Mouse (Mus musculus): Measurements from ENCODE around the gene Tatdn2. TPM values are rescaled to one million over a fixed set of nuclear protein-coding genes. Genes with fewer than 3 reads are reported as not detected.

Gene Tatdn2
- polyA plus RNA-seq, 1 experiment from 2014 or later: 0.52 TPM

DNA sequence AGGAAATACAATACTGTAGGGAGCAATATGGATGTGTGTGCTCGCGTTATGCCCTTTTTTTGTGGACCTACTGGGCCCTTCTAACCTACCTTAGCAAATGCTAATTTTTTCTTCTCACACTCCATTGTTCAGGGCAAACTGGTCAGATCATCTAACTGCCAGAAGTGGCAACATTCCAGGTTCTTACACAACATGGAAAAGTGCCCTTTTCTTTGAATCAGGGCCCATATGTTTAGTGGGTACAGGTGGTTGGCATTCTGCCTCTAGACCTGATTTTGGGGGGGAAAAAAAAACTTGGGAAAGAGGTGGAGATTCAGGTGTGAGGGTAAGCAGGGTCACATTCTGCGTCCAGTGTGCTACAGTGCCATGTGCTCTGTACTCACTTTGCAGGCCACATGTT is 20.7 kb downstream of the Tatdn2 start:
- H3K9me3 ChIP-seq: no peaks in the 10 kb centered on the region
- WGBS: 92% methylated on average over 3 of the region's 3 CpGs
- H3K4me2 ChIP-seq: no peak overlapping the region
- no peak for ATAC-seq (ENCODE audit: extremely low read depth, insufficient number of reproducible peaks, low FRiP score, low TSS enrichment)
- H3K9ac ChIP-seq: no peak overlapping the region
- H3K4me3 ChIP-seq: no peak overlapping the region
- H3K27me3 ChIP-seq (replicated peaks): no peaks in the 10 kb centered on the region
- no peak overlapping the region for H3K27ac ChIP-seq (replicated peaks)
- no peaks in the 10 kb centered on the region for H3K4me1 ChIP-seq
- H3K36me3 ChIP-seq: peaks cover 96% of the 10 kb centered on the region

DNA sequence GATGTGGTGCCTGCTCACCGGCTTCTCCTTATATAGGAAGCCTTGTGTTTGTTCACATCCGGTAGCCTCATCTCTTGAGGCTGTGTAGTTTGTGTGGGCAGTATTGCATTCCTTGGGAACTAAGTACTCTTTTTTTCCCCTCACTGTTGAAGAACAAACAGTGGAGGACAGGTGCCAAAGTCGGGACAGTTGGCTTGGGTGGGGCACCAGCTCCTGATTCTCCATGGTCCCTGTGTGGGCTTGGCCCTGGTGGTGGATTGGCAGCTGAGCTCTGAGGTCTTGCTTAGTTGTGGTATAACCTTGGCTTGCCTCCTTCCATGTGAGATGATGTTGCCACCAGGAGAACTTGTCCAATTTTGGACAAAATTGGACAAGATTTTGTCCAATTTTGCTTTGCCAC is 23.0 kb downstream of the Tatdn2 start, which contains the start of gene Ghrl:
Ghrl (minus strand) TSS at position 3 of the 400 bp plus-strand sequence.
- peaks cover 96% of the 10 kb centered on the region for H3K36me3 ChIP-seq
- H3K27ac ChIP-seq (replicated peaks): no peak within 1 kb of the TSS
- no peak within 1 kb of the TSS for H3K9ac ChIP-seq
- H3K27me3 ChIP-seq (replicated peaks): no peaks in the 10 kb centered on the region
- no peaks in the 10 kb centered on the region for H3K9me3 ChIP-seq
- no peak within 1 kb of the TSS for H3K4me2 ChIP-seq
- no peaks in the 10 kb centered on the region for H3K4me1 ChIP-seq
- no peak for ATAC-seq (ENCODE audit: extremely low read depth, insufficient number of reproducible peaks, low FRiP score, low TSS enrichment)
- H3K4me3 ChIP-seq: no peak within 1 kb of the TSS
- 90% methylated on average over 3 of the region's 3 CpGs for WGBS

DNA sequence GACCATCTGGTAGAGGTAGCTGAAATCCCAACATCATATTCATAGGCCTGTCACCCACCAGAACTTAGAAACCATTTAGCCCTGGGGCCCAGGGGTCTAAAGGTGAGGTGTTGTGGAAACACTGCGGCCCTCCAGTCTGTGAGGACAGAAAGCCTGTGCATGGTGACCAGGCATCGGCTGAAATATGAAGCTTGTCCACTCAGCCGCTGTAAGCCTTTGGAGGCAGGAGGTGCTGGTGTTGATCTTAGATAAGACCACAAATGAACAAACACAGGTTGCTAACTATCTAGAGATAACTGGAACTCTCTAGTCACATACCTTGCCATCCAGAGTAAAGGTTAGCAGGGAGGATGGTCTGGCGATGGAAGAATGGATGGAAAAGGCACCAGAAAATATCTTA is 24.2 kb downstream of the Tatdn2 start:
- no peak overlapping the region for H3K9ac ChIP-seq
- H3K4me2 ChIP-seq: no peak overlapping the region
- H3K27me3 ChIP-seq (replicated peaks): no peaks in the 10 kb centered on the region
- no peak for ATAC-seq (ENCODE audit: extremely low read depth, insufficient number of reproducible peaks, low FRiP score, low TSS enrichment)
- H3K4me1 ChIP-seq: no peaks in the 10 kb centered on the region
- no peak overlapping the region for H3K27ac ChIP-seq (replicated peaks)
- peaks cover 96% of the 10 kb centered on the region for H3K36me3 ChIP-seq
- WGBS: 83% methylated on average over 4 of the region's 4 CpGs
- H3K9me3 ChIP-seq: no peaks in the 10 kb centered on the region
- no peak overlapping the region for H3K4me3 ChIP-seq

- no peaks in the 10 kb centered on the region for H3K27me3 ChIP-seq (replicated peaks)
- H3K4me1 ChIP-seq: no peaks in the 10 kb centered on the region
- no peak for ATAC-seq (ENCODE audit: extremely low read depth, insufficient number of reproducible peaks, low FRiP score, low TSS enrichment)
- no peak overlapping the region for H3K9ac ChIP-seq
- no peak overlapping the region for H3K4me3 ChIP-seq
- peaks cover 99% of the 10 kb centered on the region for H3K36me3 ChIP-seq
- H3K9me3 ChIP-seq: no peaks in the 10 kb centered on the region
- 83% methylated on average over 7 of the region's 7 CpGs for WGBS
- H3K27ac ChIP-seq (replicated peaks): no peak overlapping the region
- H3K4me2 ChIP-seq: no peak overlapping the region
Measured at GRCm38 (mm10) chr6:113728181-113728580, 31.3 kb downstream of the Tatdn2 start.

DNA sequence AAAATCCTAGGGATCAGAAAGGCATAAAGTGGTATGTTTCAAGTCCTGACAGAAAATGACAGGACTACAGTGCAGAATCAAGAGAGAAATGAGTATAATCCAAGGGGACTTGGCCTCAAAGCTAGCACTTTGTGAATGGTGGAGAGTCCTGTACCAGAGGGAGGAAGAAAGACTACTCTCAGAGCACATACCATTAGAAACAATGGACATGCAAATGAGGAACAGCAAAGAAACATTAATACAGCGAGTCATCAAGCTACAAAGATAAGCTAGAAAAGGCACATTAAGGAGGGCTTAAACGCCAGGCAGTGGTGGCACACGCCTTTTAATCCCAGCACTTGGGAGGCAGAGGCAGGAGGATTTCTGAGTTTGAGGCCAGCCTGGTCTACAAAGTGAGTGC is 34.4 kb downstream of the Tatdn2 start:
- Histone ChIP-seq H3K27ac (replicated peaks) (no peak overlapping the region), H3K36me3 (peaks cover 99% of the 10 kb centered on the region), H3K9ac (no peak overlapping the region), H3K4me1 (no peaks in the 10 kb centered on the region), H3K9me3 (no peaks in the 10 kb centered on the region), H3K27me3 (replicated peaks) (no peaks in the 10 kb centered on the region), H3K4me2 (no peak overlapping the region), H3K4me3 (no peak overlapping the region)
- 85% methylated on average over 3 of the region's 3 CpGs for WGBS
- ATAC-seq (ENCODE audit: extremely low read depth, insufficient number of reproducible peaks, low FRiP score, low TSS enrichment): no peak

DNA sequence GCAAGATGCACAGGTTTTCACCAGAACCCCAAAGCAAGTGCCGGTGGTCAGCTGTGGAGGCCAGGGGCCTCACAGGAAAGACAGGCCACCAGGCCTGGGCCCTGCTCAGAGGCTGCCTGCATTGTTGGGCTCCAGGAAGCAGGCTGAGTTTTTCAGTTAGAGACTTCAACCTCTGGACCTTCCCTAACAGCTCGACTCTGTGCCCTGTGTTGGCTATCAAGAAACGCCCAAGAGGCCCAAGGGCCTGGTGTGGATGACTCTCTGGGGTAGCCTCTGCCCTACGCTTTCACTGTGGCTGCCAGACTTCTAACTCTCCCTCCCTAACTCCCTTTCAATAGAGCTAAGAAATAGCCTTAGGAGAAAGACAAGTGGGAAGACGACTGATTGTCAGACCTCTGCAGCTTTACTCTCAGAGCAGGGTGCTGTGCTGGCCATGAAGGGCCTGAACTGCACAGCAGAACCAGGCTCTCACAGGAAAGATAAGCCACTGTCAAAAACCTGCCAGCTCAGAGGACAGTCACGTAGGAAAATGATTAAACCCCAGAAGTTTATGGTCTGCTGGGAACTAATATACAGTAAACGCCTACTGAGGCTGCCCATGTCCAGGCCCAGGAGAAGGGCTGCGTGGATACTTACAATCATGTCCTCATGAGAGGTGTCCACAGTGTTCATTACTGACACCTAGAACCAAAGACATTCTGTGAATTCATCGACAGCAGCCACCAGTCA is 40.6 kb downstream of the Tatdn2 start:
- H3K4me1 ChIP-seq: peaks cover 13% of the 10 kb centered on the region
- no peak for ATAC-seq (ENCODE audit: extremely low read depth, insufficient number of reproducible peaks, low FRiP score, low TSS enrichment)
- H3K27ac ChIP-seq (replicated peaks): no peak overlapping the region
- H3K36me3 ChIP-seq: peaks cover 59% of the 10 kb centered on the region
- no peak overlapping the region for H3K4me3 ChIP-seq
- WGBS: 82% methylated on average over 9 of the region's 9 CpGs
- H3K9ac ChIP-seq: no peak overlapping the region
- no peaks in the 10 kb centered on the region for H3K9me3 ChIP-seq
- no peak overlapping the region for H3K4me2 ChIP-seq
- no peaks in the 10 kb centered on the region for H3K27me3 ChIP-seq (replicated peaks)

DNA sequence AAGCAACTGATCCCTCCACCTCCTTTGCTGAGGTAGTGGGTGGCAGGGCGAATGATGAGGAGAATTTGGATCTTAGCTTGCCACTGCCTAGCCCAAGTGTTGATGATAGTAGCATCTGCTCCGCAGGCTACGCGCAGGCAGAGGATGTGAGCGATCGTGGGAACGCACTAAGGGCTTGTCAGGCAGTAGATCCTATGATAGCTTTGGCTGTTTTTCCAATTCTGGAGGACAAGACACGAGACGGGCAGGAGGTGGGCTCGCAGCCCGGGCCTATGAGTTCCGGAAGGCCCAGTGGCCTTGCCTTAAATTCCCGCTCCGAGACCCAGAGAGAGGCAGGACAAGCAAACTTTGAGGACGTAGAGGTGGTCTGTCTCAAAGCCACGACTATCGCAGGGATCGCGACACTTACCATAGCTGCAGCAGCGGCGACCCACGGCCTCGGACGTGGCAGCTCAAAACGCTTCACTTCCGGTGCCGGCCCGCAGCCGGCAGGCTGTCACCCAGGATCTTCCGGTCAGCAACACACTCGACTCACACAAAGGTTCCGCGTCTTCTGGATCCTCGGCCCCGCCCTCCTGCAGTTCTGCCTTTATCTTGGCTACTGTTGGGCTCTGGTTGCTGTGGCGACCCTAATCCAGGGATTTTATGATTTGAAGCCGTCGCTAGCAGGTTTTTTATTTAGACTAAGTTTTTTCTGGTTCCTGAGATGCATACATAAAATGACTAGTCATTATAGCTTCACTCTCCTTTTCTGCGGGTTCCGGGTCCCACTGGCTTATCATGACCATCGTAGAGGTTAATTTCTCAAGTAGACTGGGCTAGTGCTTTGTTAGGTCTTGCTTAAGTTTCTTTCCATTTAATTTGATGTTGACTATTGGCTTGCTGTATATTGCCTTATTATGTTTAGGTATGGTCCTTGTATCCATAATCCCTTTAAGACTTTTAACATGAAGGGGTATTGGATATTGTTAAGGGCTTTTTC is 43.7 kb downstream of the Tatdn2 start, which contains the start of gene Sec13:
Sec13 (minus strand) TSS at position 508 of the 982 bp plus-strand sequence.
- WGBS: 7% methylated on average over 41 of the region's 41 CpGs

DNA sequence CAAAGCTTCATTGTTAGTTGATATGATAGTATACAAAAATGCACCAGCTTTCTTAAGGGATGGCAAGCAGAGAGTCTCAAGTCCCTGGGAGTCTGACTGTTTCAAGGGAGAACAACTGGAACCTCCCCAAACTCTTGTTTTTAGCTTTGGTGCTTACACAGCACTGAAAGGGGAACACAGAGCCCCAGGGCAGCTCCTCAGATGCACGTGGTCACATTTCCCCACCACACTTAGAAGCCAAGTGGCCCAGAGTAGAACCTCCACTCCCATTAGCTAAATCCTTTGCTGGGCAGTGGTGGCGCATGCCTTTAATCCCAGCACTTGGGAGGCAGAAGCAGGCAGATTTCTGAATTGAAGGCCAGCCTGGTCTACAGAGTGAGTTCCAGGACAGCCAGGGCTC is 44.6 kb downstream of the Tatdn2 start:
- peaks cover 20% of the 10 kb centered on the region for H3K36me3 ChIP-seq
- no peak overlapping the region for H3K4me2 ChIP-seq
- no peaks in the 10 kb centered on the region for H3K9me3 ChIP-seq
- H3K9ac ChIP-seq: no peak overlapping the region
- H3K27me3 ChIP-seq (replicated peaks): peaks cover 27% of the 10 kb centered on the region
- no peak overlapping the region for H3K4me3 ChIP-seq
- no peak overlapping the region for H3K27ac ChIP-seq (replicated peaks)
- peaks cover 13% of the 10 kb centered on the region for H3K4me1 ChIP-seq
- WGBS: 54% methylated on average over 2 of the region's 2 CpGs
- no peak for ATAC-seq (ENCODE audit: extremely low read depth, insufficient number of reproducible peaks, low FRiP score, low TSS enrichment)

More for the DNA sequence above, 43.7 kb downstream of the Tatdn2 start, which contains the start of gene Sec13:
- Histone ChIP-seq H3K4me3 (peak within 1 kb of the TSS; percentile 82), H3K9ac (peak within 1 kb of the TSS; percentile 91), H3K9me3 (no peaks in the 10 kb centered on the region), H3K27me3 (replicated peaks) (peaks cover 18% of the 10 kb centered on the region), H3K27ac (replicated peaks) (peak within 1 kb of the TSS; percentile 57; the same call in 1 of the 2 replicates), H3K4me1 (peaks cover 13% of the 10 kb centered on the region), H3K4me2 (peak within 1 kb of the TSS; percentile 86), H3K36me3 (peaks cover 29% of the 10 kb centered on the region)
- peak; percentile 35; the same call in 1 of the 2 replicates for ATAC-seq (ENCODE audit: extremely low read depth, insufficient number of reproducible peaks, low FRiP score, low TSS enrichment)

DNA sequence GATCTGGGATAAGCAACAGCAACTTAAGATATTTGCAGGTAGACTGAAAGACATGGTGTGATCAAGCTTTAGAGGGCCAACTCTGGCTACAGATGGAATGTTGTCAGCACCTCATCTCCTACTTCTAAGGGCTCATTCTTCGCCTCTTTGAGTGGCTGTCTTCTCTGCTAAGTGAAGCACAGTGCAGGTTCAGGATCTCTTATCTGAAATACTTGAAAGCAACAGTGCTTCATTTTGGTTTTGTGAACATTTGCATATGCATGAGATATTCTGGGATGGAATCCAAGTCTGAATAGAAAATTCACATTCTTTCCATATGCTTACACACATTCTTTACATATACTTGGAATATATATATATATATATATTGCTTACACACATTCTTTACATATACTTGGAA is 45.5 kb downstream of the Tatdn2 start:
- peaks cover 36% of the 10 kb centered on the region for H3K27me3 ChIP-seq (replicated peaks)
- no peak overlapping the region for H3K27ac ChIP-seq (replicated peaks)
- 45% methylated on average over 1 of the region's 1 CpGs for WGBS
- no peaks in the 10 kb centered on the region for H3K9me3 ChIP-seq
- no peak overlapping the region for H3K4me3 ChIP-seq
- no peak overlapping the region for H3K4me2 ChIP-seq
- no peak overlapping the region for H3K9ac ChIP-seq
- ATAC-seq (ENCODE audit: extremely low read depth, insufficient number of reproducible peaks, low FRiP score, low TSS enrichment): no peak
- H3K36me3 ChIP-seq: peaks cover 12% of the 10 kb centered on the region
- H3K4me1 ChIP-seq: peaks cover 13% of the 10 kb centered on the region

- peaks cover 13% of the 10 kb centered on the region for H3K4me1 ChIP-seq
- no peaks in the 10 kb centered on the region for H3K9me3 ChIP-seq
- peaks cover 43% of the 10 kb centered on the region for H3K27me3 ChIP-seq (replicated peaks)
- no peak overlapping the region for H3K27ac ChIP-seq (replicated peaks)
- WGBS: 44% methylated on average over 1 of the region's 1 CpGs
- no peak for ATAC-seq (ENCODE audit: extremely low read depth, insufficient number of reproducible peaks, low FRiP score, low TSS enrichment)
- H3K9ac ChIP-seq: no peak overlapping the region
- no peak overlapping the region for H3K4me2 ChIP-seq
- H3K4me3 ChIP-seq: no peak overlapping the region
- H3K36me3 ChIP-seq: peaks cover 4% of the 10 kb centered on the region
Measured at GRCm38 (mm10) chr6:113743111-113743510, 46.3 kb downstream of the Tatdn2 start.

DNA sequence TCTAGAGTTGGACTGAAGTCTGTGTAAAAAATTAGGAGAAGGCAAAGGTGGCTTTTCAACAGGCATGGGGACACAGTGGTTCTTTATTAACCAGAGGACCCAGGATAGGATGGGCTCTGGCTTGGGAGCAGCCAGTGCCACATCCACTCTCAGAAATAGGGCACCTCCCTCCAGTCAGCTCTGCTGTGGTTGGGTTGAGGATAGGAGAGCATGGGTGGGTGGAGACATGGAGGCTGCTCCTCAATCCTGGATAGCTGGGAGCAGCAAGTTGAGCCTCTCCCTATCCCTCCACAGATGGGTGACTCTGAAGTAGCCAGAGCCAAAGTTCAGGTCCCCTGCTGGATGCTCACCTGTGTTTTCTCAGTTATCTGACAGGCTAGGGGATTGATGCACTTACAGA is 48.3 kb downstream of the Tatdn2 start:
- no peak overlapping the region for H3K27ac ChIP-seq (replicated peaks)
- H3K27me3 ChIP-seq (replicated peaks): peaks cover 63% of the 10 kb centered on the region
- H3K36me3 ChIP-seq: no peaks in the 10 kb centered on the region
- H3K9me3 ChIP-seq: no peaks in the 10 kb centered on the region
- H3K4me1 ChIP-seq: peaks cover 3% of the 10 kb centered on the region; the same call in 1 of the 2 replicates
- no peak for ATAC-seq (ENCODE audit: extremely low read depth, insufficient number of reproducible peaks, low FRiP score, low TSS enrichment)
- H3K4me2 ChIP-seq: no peak overlapping the region
- no peak overlapping the region for H3K4me3 ChIP-seq
- no peak overlapping the region for H3K9ac ChIP-seq

Data from heart, embryonic 13.5 days (tissue).